13 mouse cellular contexts compared by ENCODE assay signal in genomic region chr14:34085731-34086130, GRCm38 (mm10). TPM values are rescaled to one million over a fixed set of nuclear protein-coding genes. Genes with fewer than 3 reads are reported as not detected.
A peak's percentile ranks its signal among the peaks of the same experiment; 100 is the strongest.
DNase-seq lines count a peak whose midpoint lies in the region; ATAC-seq and TF ChIP-seq lines count a peak whose summit lies in the region.
"Had no signal": no experiment of that assay in that cellular context is flagged by ENCODE, and none has a peak within 500 bp of the region (broad histone marks: within the 10 kb centered on the region; RNA-seq: fewer than 3 reads in every experiment).

TSS of gene Anxa8 (plus strand) at chr14:34085981.

- no peak within 1 kb of the TSS for H3K4me3 ChIP-seq in embryonic facial prominence, embryonic 13.5 days
- H3K4me3 ChIP-seq in lung, adult 2 months (replicated peaks; ENCODE audit: extremely low read depth, low read depth, low read length), result no peak within 1 kb of the TSS
- peak within 1 kb of the TSS; percentile 30 for H3K4me3 ChIP-seq in stomach, embryonic 16.5 days (replicated peaks; ENCODE audit: low read length)
- H3K4me3 ChIP-seq in forebrain, postnatal 0 days (ENCODE audit: low read depth, low read length), result no peak within 1 kb of the TSS
- H3K4me3 ChIP-seq: megakaryocyte, embryonic 14.5 days had no signal

- no peaks in the 10 kb centered on the region for H3K4me1 ChIP-seq in embryonic facial prominence, embryonic 13.5 days
- H3K4me1 ChIP-seq in lung, adult 2 months (ENCODE audit: control insufficient read depth, insufficient read depth, low read length), result no peaks in the 10 kb centered on the region
- no peaks in the 10 kb centered on the region for H3K4me1 ChIP-seq in stomach, embryonic 16.5 days (ENCODE audit: control insufficient read depth, insufficient read depth, low read length)
- H3K4me1 ChIP-seq in forebrain, postnatal 0 days (ENCODE audit: insufficient read depth), result no peaks in the 10 kb centered on the region
- H3K4me1 ChIP-seq: megakaryocyte, embryonic 14.5 days had no signal

- intact Hi-C loops in gastrocnemius, postnatal 36 days (cut with DNase I), result no loop called here

- peak within 1 kb of the TSS; percentile 28; the same call in 1 of the 2 replicates for H3K27ac ChIP-seq in embryonic facial prominence, embryonic 13.5 days
- H3K27ac ChIP-seq in stomach, embryonic 16.5 days (ENCODE audit: low read length), result peak within 1 kb of the TSS; percentile 74
- H3K27ac ChIP-seq in forebrain, postnatal 0 days (ENCODE audit: low read depth, low read length), result no peak within 1 kb of the TSS

- no peaks in the 10 kb centered on the region for H3K9me3 ChIP-seq in embryonic facial prominence, embryonic 13.5 days
- H3K9me3 ChIP-seq in stomach, embryonic 16.5 days (replicated peaks; ENCODE audit: control insufficient read depth, low read length), result no peaks in the 10 kb centered on the region
- H3K9me3 ChIP-seq in forebrain, postnatal 0 days (ENCODE audit: low read length), result no peaks in the 10 kb centered on the region
- H3K9me3 ChIP-seq: megakaryocyte, embryonic 14.5 days had no signal

- ATAC-seq in embryonic facial prominence, embryonic 13.5 days (ENCODE audit: insufficient number of reproducible peaks, insufficient read depth, low FRiP score, low TSS enrichment, low read depth), result no peak
- peak; percentile 86 for ATAC-seq in stomach, embryonic 16.5 days (ENCODE audit: insufficient read depth, low FRiP score)
- no peak for ATAC-seq in forebrain, postnatal 0 days

- TF ChIP-seq CTCF in lung, adult 2 months (IDR thresholded peaks at IDR 0.05; ENCODE audit: insufficient read depth, low read length), result no peak
- TF ChIP-seq CTCF in forebrain, postnatal 0 days (IDR thresholded peaks at IDR 0.05; ENCODE audit: low read depth), result no peak

- no peaks in the 10 kb centered on the region for H3K36me3 ChIP-seq in embryonic facial prominence, embryonic 13.5 days
- H3K36me3 ChIP-seq in stomach, embryonic 16.5 days (ENCODE audit: control insufficient read depth, insufficient read depth, low read length), result no peaks in the 10 kb centered on the region
- H3K36me3 ChIP-seq in forebrain, postnatal 0 days (ENCODE audit: insufficient read depth), result no peaks in the 10 kb centered on the region

- 68% methylated on average over 4 of the region's 4 CpGs for WGBS in embryonic facial prominence, embryonic 13.5 days
- 17% methylated on average over 4 of the region's 4 CpGs for WGBS in lung, adult 2 months
- WGBS in stomach, embryonic 16.5 days, result 28% methylated on average over 4 of the region's 4 CpGs
- 71% methylated on average over 4 of the region's 4 CpGs for WGBS in forebrain, postnatal 0 days

- H3K9ac ChIP-seq in embryonic facial prominence, embryonic 13.5 days, result no peak within 1 kb of the TSS
- H3K9ac ChIP-seq in stomach, embryonic 16.5 days (ENCODE audit: low read length), result peak within 1 kb of the TSS; percentile 34; the same call in 1 of the 2 replicates
- H3K9ac ChIP-seq in forebrain, postnatal 0 days, result no peak within 1 kb of the TSS

- DNase-seq in gastrocnemius, postnatal 25 days, result peak; percentile 42
- no peak for DNase-seq in gastrocnemius, postnatal 36 days
- DNase-seq in lung, adult 2 months, result no peak
- DNase-seq in cerebellum, adult 8-10 months, result no peak
- no peak for DNase-seq in forebrain, postnatal 0 days
- DNase-seq in cerebellum, adult 11 months, result no peak
- DNase-seq: adrenal gland, postnatal 14 days; B cell, adult 2 months; cerebellum, adult 11-12 months; layer of hippocampus, adult 9-11 months had no signal

- H3K4me2 ChIP-seq in embryonic facial prominence, embryonic 13.5 days, result peak within 1 kb of the TSS; percentile 11
- H3K4me2 ChIP-seq in stomach, embryonic 16.5 days (ENCODE audit: low read depth, low read length), result peak within 1 kb of the TSS; percentile 34
- no peak within 1 kb of the TSS for H3K4me2 ChIP-seq in forebrain, postnatal 0 days (ENCODE audit: low read depth)

- no peak for TF ChIP-seq POLR2A in lung, adult 2 months (IDR thresholded peaks at IDR 0.05; ENCODE audit: borderline replicate concordance, extremely low read depth, low read depth, low read length)

- no peaks in the 10 kb centered on the region for H3K27me3 ChIP-seq in embryonic facial prominence, embryonic 13.5 days
- 0 out of 2 replicates have a peak, but pooled peaks cover 3% of the 10 kb centered on the region for H3K27me3 ChIP-seq in stomach, embryonic 16.5 days (ENCODE audit: control insufficient read depth, insufficient read depth, low read length)
- no peaks in the 10 kb centered on the region; the same call in 1 of the 2 replicates for H3K27me3 ChIP-seq in forebrain, postnatal 0 days (ENCODE audit: insufficient read depth, low read length)

RNA-seq across cellular contexts. Expression of gene Anxa8, which starts in this region (rescaled TPM):
- 1 to 10 TPM in 1 of 2 experiments, under 1 TPM in 1; 0.61 to 1.7 TPM for total RNA-seq in gastrocnemius, postnatal 25 days (2021)
- under 1 TPM; 0.54 to 0.67 TPM for total RNA-seq in gastrocnemius, postnatal 36 days (2021)
- polyA plus RNA-seq in embryonic facial prominence, embryonic 13.5 days (2015; fragmentation: Nextera tagmentation; extraction: Ambion mirVana), result 20.1 and 23.0 TPM in 2 replicates
- 13.1 and 21.8 TPM in 2 replicates for polyA plus RNA-seq in lung, adult 2 months (2012; rRNA removed)
- 56.1 and 63.4 TPM in 2 replicates for polyA plus RNA-seq in stomach, embryonic 16.5 days (2015; fragmentation: Nextera tagmentation; extraction: Ambion mirVana)
- total RNA-seq in forebrain, postnatal 0 days (2014; rRNA removed), result 0.14 and 0.54 TPM in 2 replicates
- 0.40 and 0.63 TPM in 2 replicates for polyA plus RNA-seq in forebrain, postnatal 0 days (2015; fragmentation: Nextera tagmentation; extraction: Ambion mirVana)
